Mouse (Mus musculus) lung, postnatal 0 days (tissue): Measurements from ENCODE around the gene Cdc14b. TPM values are rescaled to one million over a fixed set of nuclear protein-coding genes. Genes with fewer than 3 reads are reported as not detected.
A peak's percentile ranks its signal among the peaks of the same experiment; 100 is the strongest.

Source experiments
- ATAC-seq: fragments of 200-750 bp; cut with Nextera tagmentation; 2 replicates; pipeline ENCODE4 v1.8.0; 2017; ENCODE audit warnings: moderate library complexity
- DNase-seq: peaks from one replicate; pipeline ENCODE4 v3.0.0-alpha.2; 2016; ENCODE audit warnings: low spot score
- H3K27ac ChIP-seq: fragments of 300-500 bp; sonication (generic); 2 replicates; pipeline ENCODE4 v1.5.1; 2014; ENCODE audit warnings: antibody characterized with exemption, mild to moderate bottlenecking, low read length, mixed read lengths
- H3K27me3 ChIP-seq: fragments of 300-500 bp; sonication (generic); replicated peaks from 2 replicates; pipeline ENCODE4 v1.6.1; 2014; ENCODE audit warnings: low read length, mixed read lengths; ENCODE audit not compliant: insufficient read depth
- H3K36me3 ChIP-seq: fragments of 300-500 bp; sonication (generic); 2 replicates; pipeline ENCODE4 v1.6.1; 2014; ENCODE audit warnings: low read length, mixed read lengths; ENCODE audit not compliant: insufficient read depth
- H3K4me1 ChIP-seq: fragments of 300-500 bp; sonication (generic); 2 replicates; pipeline ENCODE4 v1.6.1; 2014; ENCODE audit warnings: antibody characterized with exemption, low read depth, low read length, mixed read lengths; ENCODE audit not compliant: insufficient read depth
- H3K4me2 ChIP-seq: fragments of 300-500 bp; sonication (generic); replicated peaks from 2 replicates; pipeline ENCODE4 v1.6.1; 2014; ENCODE audit warnings: low read depth, mild to moderate bottlenecking, low read length, moderate library complexity, mixed read lengths
- H3K4me3 ChIP-seq: fragments of 300-500 bp; sonication (generic); 2 replicates; pipeline ENCODE4 v1.5.1; 2014; ENCODE audit warnings: low read depth, low read length
- H3K9ac ChIP-seq: fragments of 300-500 bp; sonication (generic); replicated peaks from 2 replicates; pipeline ENCODE4 v1.6.1; 2014; ENCODE audit warnings: low read depth, mild to moderate bottlenecking
- H3K9me3 ChIP-seq: fragments of 300-500 bp; sonication (generic); 2 replicates; pipeline ENCODE4 v1.6.1; 2016; ENCODE audit warnings: low read length, mixed read lengths
- CTCF ChIP-seq: IDR thresholded peaks from 2 replicates; pipeline ENCODE4 v1.5.1; 2016; ENCODE audit warnings: antibody characterized with exemption, mild to moderate bottlenecking
- EP300 ChIP-seq: IDR thresholded peaks from 2 replicates; pipeline ENCODE4 v1.6.1; 2016; ENCODE audit warnings: antibody characterized with exemption, mild to moderate bottlenecking, control low read depth
- WGBS: fragments of 180-500 bp; shearing (Covaris S2); extraction: QIAGEN DNeasy Blood & Tissue Kit; methylation state at CpG from one replicate; pipeline ENCODE4 v1.1.7; 2014; 5-methylcytosine and 5-hydroxymethylcytosine counted together
- polyA plus RNA-seq: library from polyadenylated mRNA; unstranded; fragments of >200 nt; fragmentation: Nextera tagmentation; extraction: Ambion mirVana; gene quantifications from 2 replicates; pipeline ENCODE4 v1.2.1, GENCODE M21; 2015

Cdc14b gene
- polyA plus RNA-seq, 1 experiment from 2014 or later = 4.7 TPM

- no peak overlapping the region for H3K27ac ChIP-seq
- DNase-seq = no peak
- 67% methylated on average over 3 of the region's 3 CpGs for WGBS
- H3K9ac ChIP-seq = no peak overlapping the region
- H3K4me2 ChIP-seq = no peak overlapping the region
- no peaks in the 10 kb centered on the region for H3K27me3 ChIP-seq
- TF ChIP-seq EP300 = no peak
- TF ChIP-seq CTCF = no peak
- peaks cover 7% of the 10 kb centered on the region for H3K4me1 ChIP-seq
- no peak overlapping the region for H3K4me3 ChIP-seq
- no peak for ATAC-seq
- H3K9me3 ChIP-seq = no peaks in the 10 kb centered on the region
- no peaks in the 10 kb centered on the region for H3K36me3 ChIP-seq
These were observed 39.0 kb upstream of the Cdc14b start for GRCm38 (mm10) chr13:64314041-64314440.

GRCm38 (mm10) chr13:64312916-64313289, 37.8 kb upstream of the Cdc14b start:
- no peak for ATAC-seq
- H3K27ac ChIP-seq = peak overlapping the region; percentile 2; the same call in 1 of the 2 replicates
- no peak for DNase-seq
- peak overlapping the region; percentile 68 for H3K4me2 ChIP-seq
- 0% methylated on average over 2 of the region's 2 CpGs for WGBS
- peaks cover 7% of the 10 kb centered on the region for H3K4me1 ChIP-seq
- H3K36me3 ChIP-seq = peaks cover 8% of the 10 kb centered on the region
- H3K9ac ChIP-seq = no peak overlapping the region
- TF ChIP-seq CTCF (no peak), EP300 (no peak)
- H3K9me3 ChIP-seq = no peaks in the 10 kb centered on the region
- no peaks in the 10 kb centered on the region for H3K27me3 ChIP-seq
- H3K4me3 ChIP-seq = peak overlapping the region; percentile 84; the same call in 1 of the 2 replicates

GRCm38 (mm10) chr13:64312024-64312915, 37.2 kb upstream of the Cdc14b start, which contains the start of gene Aaed1:
Aaed1 (minus strand) TSS chr13:64312710.
- peak; percentile 97 for DNase-seq
- 2% methylated on average over 52 of the region's 74 CpGs for WGBS
- H3K27ac ChIP-seq = peak within 1 kb of the TSS; percentile 96

GRCm38 (mm10) chr13:64311266-64311665, 36.2 kb upstream of the Cdc14b start:
- Histone ChIP-seq H3K9me3 (no peaks in the 10 kb centered on the region), H3K27me3 (no peaks in the 10 kb centered on the region), H3K4me3 (peak overlapping the region; percentile 84), H3K9ac (no peak overlapping the region), H3K36me3 (peaks cover 18% of the 10 kb centered on the region), H3K4me2 (peak overlapping the region; percentile 68), H3K4me1 (peaks cover 7% of the 10 kb centered on the region), H3K27ac (peak overlapping the region; percentile 96)
- TF ChIP-seq CTCF = no peak
- TF ChIP-seq EP300 = peak; percentile 81
- DNase-seq (peak; percentile 80), ATAC-seq (peak; percentile 15)
- WGBS = 3% methylated on average over 1 of the region's 1 CpGs

More at GRCm38 (mm10) chr13:64312024-64312915, 37.2 kb upstream of the Cdc14b start, which contains the start of gene Aaed1:
- Histone ChIP-seq H3K4me1 (peaks cover 7% of the 10 kb centered on the region), H3K36me3 (peaks cover 13% of the 10 kb centered on the region), H3K27me3 (no peaks in the 10 kb centered on the region), H3K9ac (peak within 1 kb of the TSS; percentile 73), H3K9me3 (no peaks in the 10 kb centered on the region), H3K4me3 (peak within 1 kb of the TSS; percentile 84), H3K4me2 (peak within 1 kb of the TSS; percentile 68)
- peak; percentile 94 for ATAC-seq
- TF ChIP-seq CTCF (peak; percentile 54), EP300 (no peak)

- H3K9me3 ChIP-seq = no peaks in the 10 kb centered on the region
- no peak overlapping the region for H3K9ac ChIP-seq
- no peaks in the 10 kb centered on the region for H3K27me3 ChIP-seq
- peak overlapping the region; percentile 96 for H3K27ac ChIP-seq
- TF ChIP-seq CTCF (no peak), EP300 (no peak)
- ATAC-seq (no peak), DNase-seq (peak; percentile 51)
- peak overlapping the region; percentile 68 for H3K4me2 ChIP-seq
- H3K4me3 ChIP-seq = peak overlapping the region; percentile 84; the same call in 1 of the 2 replicates
- H3K4me1 ChIP-seq = peaks cover 7% of the 10 kb centered on the region
- 24% methylated on average over 6 of the region's 6 CpGs for whole genome bisulfite sequencing
- peaks cover 18% of the 10 kb centered on the region for H3K36me3 ChIP-seq
These were observed 35.5 kb upstream of the Cdc14b start for GRCm38 (mm10) chr13:64310585-64310984.

- H3K27ac ChIP-seq = peak overlapping the region; percentile 96; the same call in 1 of the 2 replicates
- H3K4me1 ChIP-seq = peaks cover 7% of the 10 kb centered on the region
- no peak overlapping the region for H3K4me3 ChIP-seq
- WGBS = 40% methylated on average over 11 of the region's 11 CpGs
- peaks cover 20% of the 10 kb centered on the region for H3K36me3 ChIP-seq
- DNase-seq (no peak), ATAC-seq (no peak)
- no peaks in the 10 kb centered on the region for H3K27me3 ChIP-seq
- H3K9ac ChIP-seq = no peak overlapping the region
- peak overlapping the region; percentile 68 for H3K4me2 ChIP-seq
- TF ChIP-seq EP300 (no peak), CTCF (no peak)
- H3K9me3 ChIP-seq = no peaks in the 10 kb centered on the region
These were observed 34.8 kb upstream of the Cdc14b start for GRCm38 (mm10) chr13:64309842-64310241.
